Mouse (Mus musculus) midbrain, embryonic 16.5 days (tissue): ENCODE data around the gene Slc7a15. TPM values are rescaled to one million over a fixed set of nuclear protein-coding genes. Genes with fewer than 3 reads are reported as not detected.

ENCODE experiments used
- ATAC-seq: fragments of 200-750 bp; cut with Nextera tagmentation; 2 replicates; pipeline ENCODE4 v1.8.0; 2017; ENCODE audit warnings: moderate TSS enrichment
- H3K27ac ChIP-seq: fragments of 300-500 bp; sonication (generic); 2 replicates; pipeline ENCODE4 v1.5.1; 2014; ENCODE audit warnings: mild to moderate bottlenecking, low read length, mixed read lengths
- H3K27me3 ChIP-seq: fragments of 300-500 bp; sonication (generic); 2 replicates; pipeline ENCODE4 v1.6.1; 2014; ENCODE audit warnings: low read depth, low read length, mixed read lengths; ENCODE audit not compliant: control insufficient read depth, insufficient read depth
- H3K36me3 ChIP-seq: fragments of 300-500 bp; sonication (generic); 2 replicates; pipeline ENCODE4 v1.6.1; 2014; ENCODE audit warnings: mild to moderate bottlenecking, low read length, moderate library complexity, mixed read lengths; ENCODE audit not compliant: control insufficient read depth, insufficient read depth
- H3K4me1 ChIP-seq: fragments of 300-500 bp; sonication (generic); 2 replicates; pipeline ENCODE4 v1.6.1; 2014; ENCODE audit warnings: mild to moderate bottlenecking, low read length, mixed read lengths; ENCODE audit not compliant: control insufficient read depth, insufficient read depth
- H3K4me2 ChIP-seq: fragments of 300-500 bp; sonication (generic); 2 replicates; pipeline ENCODE4 v1.6.1; 2014; ENCODE audit warnings: mild to moderate bottlenecking, low read length, mixed read lengths
- H3K4me3 ChIP-seq: fragments of 300-500 bp; sonication (generic); 2 replicates; pipeline ENCODE4 v1.5.1; 2014; ENCODE audit warnings: low read depth, mild to moderate bottlenecking, low read length, moderate library complexity, mixed read lengths
- H3K9ac ChIP-seq: fragments of 300-500 bp; sonication (generic); 2 replicates; pipeline ENCODE4 v1.6.1; 2014; ENCODE audit warnings: low read depth, low read length, mixed read lengths
- H3K9me3 ChIP-seq: fragments of 300-500 bp; sonication (generic); replicated peaks from 2 replicates; pipeline ENCODE4 v1.6.1; 2014; ENCODE audit warnings: mild to moderate bottlenecking, low read length, mixed read lengths; ENCODE audit not compliant: control insufficient read depth, poor library complexity, severe bottlenecking
- WGBS: fragments of 180-500 bp; shearing (Covaris S2); extraction: QIAGEN DNeasy Blood & Tissue Kit; methylation state at CpG from one replicate; pipeline ENCODE4 v1.1.7; 2014; 5-methylcytosine and 5-hydroxymethylcytosine counted together
- polyA plus RNA-seq: library from polyadenylated mRNA; unstranded; fragments of >200 nt; fragmentation: Nextera tagmentation; extraction: Ambion mirVana; gene quantifications from 2 replicates; pipeline ENCODE4 v1.2.1, GENCODE M21; 2015

Gene Slc7a15
- polyA plus RNA-seq, 1 experiment from 2014 or later, result not detected

DNA sequence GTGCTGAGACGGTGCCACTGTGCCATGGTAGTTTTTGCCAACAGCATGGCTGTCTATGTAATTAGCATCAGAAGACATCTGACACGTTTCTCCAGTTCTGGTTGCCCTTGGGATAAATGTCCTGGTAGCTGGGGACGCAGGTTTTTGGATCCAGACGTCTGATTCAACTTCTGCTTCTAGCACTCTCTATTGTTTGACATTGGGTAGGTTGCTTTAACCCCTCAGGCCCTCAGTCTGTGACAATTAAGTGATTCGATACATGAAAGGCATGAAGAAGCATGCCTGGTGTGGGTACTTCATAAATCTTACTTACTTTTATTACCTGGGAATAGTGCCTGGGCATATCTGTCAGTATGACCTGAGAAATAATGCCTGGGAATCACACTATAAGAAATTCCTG is 74.8 kb downstream of the Slc7a15 start:
- H3K9me3 ChIP-seq, result no peaks in the 10 kb centered on the region
- no peak overlapping the region for H3K9ac ChIP-seq
- H3K4me1 ChIP-seq, result no peaks in the 10 kb centered on the region; the same call in 1 of the 2 replicates
- H3K4me2 ChIP-seq, result no peak overlapping the region
- no peak overlapping the region for H3K27ac ChIP-seq
- H3K36me3 ChIP-seq, result no peaks in the 10 kb centered on the region
- no peak for ATAC-seq
- H3K4me3 ChIP-seq, result no peak overlapping the region
- no peaks in the 10 kb centered on the region for H3K27me3 ChIP-seq
- 63% methylated on average over 5 of the region's 5 CpGs for WGBS

DNA sequence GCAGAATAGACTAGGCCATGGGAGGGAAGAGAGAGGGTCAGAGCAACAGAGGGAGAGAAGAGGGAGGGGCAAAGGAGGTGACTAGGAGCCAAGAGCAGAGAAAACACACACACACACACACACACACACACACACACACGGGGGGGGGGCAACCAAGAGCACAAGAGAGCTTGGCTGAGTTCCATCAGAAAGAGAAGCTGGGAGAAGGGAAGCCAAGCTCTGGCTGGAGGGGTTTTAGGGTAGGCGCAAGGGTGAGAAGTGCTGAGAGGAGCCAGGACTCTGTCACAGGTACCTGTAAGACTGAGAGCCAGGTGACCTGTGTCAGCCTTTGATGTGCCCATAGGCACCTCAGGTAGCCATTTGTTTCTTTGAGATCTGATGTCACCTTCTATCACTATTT is 76.2 kb downstream of the Slc7a15 start:
- H3K4me1 ChIP-seq, result no peaks in the 10 kb centered on the region; the same call in 1 of the 2 replicates
- no peak overlapping the region for H3K4me3 ChIP-seq
- ATAC-seq, result no peak
- no peak overlapping the region for H3K27ac ChIP-seq
- H3K27me3 ChIP-seq, result no peaks in the 10 kb centered on the region
- H3K9ac ChIP-seq, result no peak overlapping the region
- no peaks in the 10 kb centered on the region for H3K36me3 ChIP-seq
- 64% methylated on average over 2 of the region's 2 CpGs for WGBS
- no peaks in the 10 kb centered on the region for H3K9me3 ChIP-seq
- no peak overlapping the region for H3K4me2 ChIP-seq

- ATAC-seq, result no peak
Measured at GRCm38 (mm10) chr12:8521375-8522047, 77.4 kb downstream of the Slc7a15 start.

GRCm38 (mm10) chr12:8519431-8520160 is 79.3 kb downstream of the Slc7a15 start:
- Histone ChIP-seq H3K4me2 (no peak overlapping the region), H3K9ac (no peak overlapping the region), H3K27me3 (no peaks in the 10 kb centered on the region), H3K4me1 (no peaks in the 10 kb centered on the region; the same call in 1 of the 2 replicates), H3K36me3 (no peaks in the 10 kb centered on the region), H3K27ac (no peak overlapping the region), H3K4me3 (no peak overlapping the region), H3K9me3 (no peaks in the 10 kb centered on the region)
- peak; percentile 45; the same call in 1 of the 2 replicates for ATAC-seq
- WGBS, result 67% methylated on average over 11 of the region's 12 CpGs

More at GRCm38 (mm10) chr12:8521375-8522047, 77.4 kb downstream of the Slc7a15 start:
- Histone ChIP-seq H3K4me1 (no peaks in the 10 kb centered on the region; the same call in 1 of the 2 replicates), H3K27ac (no peak overlapping the region), H3K4me2 (no peak overlapping the region), H3K27me3 (no peaks in the 10 kb centered on the region), H3K4me3 (no peak overlapping the region), H3K9ac (no peak overlapping the region), H3K36me3 (no peaks in the 10 kb centered on the region), H3K9me3 (no peaks in the 10 kb centered on the region)
- WGBS, result 62% methylated on average over 11 of the region's 12 CpGs

DNA sequence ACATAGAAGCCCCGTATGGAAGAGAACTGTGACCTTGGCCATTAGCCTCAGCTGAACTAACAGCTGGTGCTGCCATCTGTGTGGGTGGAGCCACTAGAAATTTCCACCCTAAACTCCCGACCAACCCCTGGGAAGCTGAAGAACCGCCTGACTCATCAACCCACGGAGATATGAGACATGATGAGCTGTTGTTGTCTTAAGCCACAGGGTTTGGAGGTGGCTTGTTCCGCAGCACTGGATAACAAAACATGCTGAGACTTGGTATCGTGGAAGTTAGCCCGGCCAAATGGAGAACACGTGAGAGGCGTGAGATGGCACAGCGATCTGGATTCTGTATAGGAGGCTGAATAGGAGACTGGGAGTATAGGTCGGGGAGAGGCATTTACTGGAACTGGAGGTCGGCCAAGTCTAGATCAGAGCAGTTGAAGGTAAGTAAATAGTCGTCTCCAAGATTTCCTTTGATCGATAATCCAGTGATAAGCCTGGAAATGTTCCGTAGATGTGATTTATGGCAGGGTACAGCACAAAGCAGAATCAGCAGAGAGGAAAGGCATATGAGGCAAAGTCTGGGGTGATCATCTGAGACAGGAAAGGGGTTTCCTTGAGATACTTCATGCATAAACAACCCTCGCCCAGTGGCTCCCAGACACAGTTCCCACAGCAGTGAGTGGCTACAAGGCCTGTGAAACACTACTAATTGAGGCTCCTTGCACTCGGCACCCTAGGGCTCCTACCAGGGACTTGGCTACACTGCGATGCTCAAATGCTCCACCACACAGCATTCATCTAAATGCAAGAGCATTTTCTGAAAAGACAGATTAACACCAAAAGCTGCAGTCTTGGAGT is 87.6 kb downstream of the Slc7a15 start:
- Histone ChIP-seq H3K4me2 (no peak overlapping the region), H3K4me3 (no peak overlapping the region), H3K9me3 (no peaks in the 10 kb centered on the region), H3K4me1 (no peaks in the 10 kb centered on the region), H3K36me3 (no peaks in the 10 kb centered on the region), H3K27ac (no peak overlapping the region), H3K27me3 (no peaks in the 10 kb centered on the region), H3K9ac (no peak overlapping the region)
- WGBS, result 78% methylated on average over 18 of the region's 18 CpGs
- ATAC-seq, result no peak

- Histone ChIP-seq H3K4me2 (no peak overlapping the region), H3K4me1 (no peaks in the 10 kb centered on the region), H3K9ac (no peak overlapping the region), H3K36me3 (no peaks in the 10 kb centered on the region), H3K4me3 (no peak overlapping the region), H3K27ac (no peak overlapping the region), H3K27me3 (no peaks in the 10 kb centered on the region), H3K9me3 (no peaks in the 10 kb centered on the region)
- ATAC-seq, result no peak
- WGBS, result 86% methylated on average over 6 of the region's 6 CpGs
Measured at GRCm38 (mm10) chr12:8510317-8510988, 88.4 kb downstream of the Slc7a15 start.

- no peaks in the 10 kb centered on the region for H3K9me3 ChIP-seq
- WGBS, result 76% methylated on average over 5 of the region's 5 CpGs
- no peak overlapping the region for H3K9ac ChIP-seq
- H3K4me3 ChIP-seq, result no peak overlapping the region
- ATAC-seq, result no peak
- no peak overlapping the region for H3K27ac ChIP-seq
- H3K36me3 ChIP-seq, result no peaks in the 10 kb centered on the region
- no peaks in the 10 kb centered on the region for H3K27me3 ChIP-seq
- no peak overlapping the region for H3K4me2 ChIP-seq
- H3K4me1 ChIP-seq, result no peaks in the 10 kb centered on the region
Measured at GRCm38 (mm10) chr12:8509693-8510092, 89.2 kb downstream of the Slc7a15 start.

GRCm38 (mm10) chr12:8506954-8507707 is 91.7 kb downstream of the Slc7a15 start:
- Histone ChIP-seq H3K36me3 (no peaks in the 10 kb centered on the region), H3K9me3 (no peaks in the 10 kb centered on the region), H3K9ac (no peak overlapping the region), H3K27ac (no peak overlapping the region), H3K27me3 (no peaks in the 10 kb centered on the region), H3K4me2 (no peak overlapping the region), H3K4me1 (no peaks in the 10 kb centered on the region), H3K4me3 (no peak overlapping the region)
- ATAC-seq, result no peak
- WGBS, result 80% methylated on average over 9 of the region's 9 CpGs
